Mouse (Mus musculus) heart, embryonic 10.5 days (tissue): ENCODE measurements around the gene Picalm. TPM values are rescaled to one million over a fixed set of nuclear protein-coding genes. Genes with fewer than 3 reads are reported as not detected.

Source experiments
- DNase-seq: peaks from one replicate; pipeline ENCODE4 v3.0.0-alpha.2; 2017; ENCODE audit warnings: low spot score
- H3K27ac ChIP-seq: fragments of 300-500 bp; sonication (generic); 2 replicates; pipeline ENCODE4 v1.5.1; 2016; ENCODE audit warnings: mild to moderate bottlenecking
- H3K27me3 ChIP-seq: fragments of 300-500 bp; sonication (generic); 2 replicates; pipeline ENCODE4 v1.6.1; 2016; ENCODE audit warnings: mild to moderate bottlenecking; ENCODE audit not compliant: poor library complexity, insufficient read depth, severe bottlenecking
- H3K36me3 ChIP-seq: fragments of 300-500 bp; sonication (generic); 2 replicates; pipeline ENCODE4 v1.6.1; 2016; ENCODE audit warnings: mild to moderate bottlenecking, moderate library complexity
- H3K4me1 ChIP-seq: fragments of 300-500 bp; sonication (generic); 2 replicates; pipeline ENCODE4 v1.6.1; 2016; ENCODE audit warnings: mild to moderate bottlenecking
- H3K4me3 ChIP-seq: fragments of 300-500 bp; sonication (generic); 2 replicates; pipeline ENCODE4 v1.5.1; 2016; ENCODE audit warnings: mild to moderate bottlenecking, moderate library complexity
- H3K9me3 ChIP-seq: fragments of 300-500 bp; sonication (generic); 2 replicates; pipeline ENCODE4 v1.6.1; 2016; ENCODE audit warnings: mild to moderate bottlenecking, moderate library complexity
- WGBS: fragments of 180-500 bp; shearing (Covaris S2); methylation state at CpG from one replicate; pipeline ENCODE4 v1.1.7; 2016; 5-methylcytosine and 5-hydroxymethylcytosine counted together
- polyA plus RNA-seq: library from polyadenylated mRNA; unstranded; fragments of >200 nt; fragmentation: Nextera tagmentation; extraction: Ambion mirVana; gene quantifications from 2 replicates; pipeline ENCODE4 v1.2.1, GENCODE M21; 2016

The Picalm gene
- polyA plus RNA-seq, result 29.5 and 29.8 TPM in 2 replicates

DNA sequence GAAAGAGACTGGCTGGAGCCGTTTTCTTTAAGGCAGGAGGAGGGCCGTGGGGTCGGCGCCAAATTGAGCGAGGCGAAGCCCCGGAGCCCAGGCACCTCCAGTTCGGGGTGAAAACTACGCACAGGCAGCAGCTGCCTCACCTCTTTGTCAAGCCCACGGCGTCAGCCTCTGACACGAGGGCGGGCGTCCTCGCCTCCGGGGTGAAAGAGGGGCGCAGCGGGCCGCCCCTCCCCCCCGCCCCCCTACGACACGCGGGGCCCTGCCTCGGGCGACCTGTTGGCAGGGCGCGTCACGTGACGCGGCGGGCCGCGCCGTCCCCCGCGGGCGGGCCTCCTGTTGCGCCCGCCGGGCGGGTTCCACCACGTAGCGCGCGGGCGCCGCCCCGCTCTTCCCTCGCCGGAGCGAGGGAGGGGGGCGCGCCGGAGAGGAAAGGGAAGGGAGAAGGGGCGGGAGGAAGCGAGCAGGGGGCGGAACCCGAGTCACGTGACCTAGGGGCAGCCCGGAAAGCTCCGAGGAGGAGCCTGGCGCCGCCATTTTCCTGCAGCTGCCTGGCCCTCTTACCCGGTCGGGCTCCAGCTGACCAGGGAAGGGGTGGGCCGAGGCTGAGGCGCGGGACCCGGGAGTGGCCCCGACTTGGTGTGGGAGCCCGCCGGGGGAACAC, at the start of gene Picalm:
Picalm (plus strand) TSS at position 482 of the 661 bp plus-strand sequence.
- Histone ChIP-seq H3K36me3 (no peaks in the 10 kb centered on the region), H3K9me3 (no peaks in the 10 kb centered on the region), H3K4me1 (peaks cover 10% of the 10 kb centered on the region), H3K27ac (peak within 1 kb of the TSS; percentile 98), H3K27me3 (no peaks in the 10 kb centered on the region), H3K4me3 (peak within 1 kb of the TSS; percentile 85)
- under 1% methylated on average over 64 of the region's 72 CpGs for WGBS
- peak; percentile 98 for DNase-seq

DNA sequence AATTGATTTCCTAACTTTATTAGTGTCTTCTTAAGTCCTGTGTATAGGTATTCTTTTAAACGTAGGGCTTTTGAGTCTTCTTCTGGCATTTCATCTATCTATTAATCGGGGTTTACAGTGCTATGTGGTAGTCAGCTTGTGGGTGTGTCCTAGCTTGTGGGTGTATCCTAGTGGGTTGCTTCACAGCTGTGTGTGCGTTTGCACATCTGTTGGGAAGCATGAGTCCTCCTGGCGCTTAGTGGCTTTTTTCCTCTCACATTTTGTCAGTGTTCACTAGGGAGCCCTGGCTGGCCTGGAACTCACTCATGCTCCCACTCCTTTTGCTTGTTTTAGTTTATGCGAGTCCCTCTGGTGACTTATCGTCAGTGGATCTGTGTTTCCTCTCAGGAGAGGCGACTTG, 46.2 kb upstream of the Picalm start:
- Histone ChIP-seq H3K9me3 (no peaks in the 10 kb centered on the region), H3K4me3 (no peak overlapping the region), H3K36me3 (no peaks in the 10 kb centered on the region), H3K27ac (no peak overlapping the region), H3K4me1 (peaks cover 19% of the 10 kb centered on the region), H3K27me3 (no peaks in the 10 kb centered on the region)
- DNase-seq, result no peak
- 51% methylated on average over 7 of the region's 7 CpGs for whole genome bisulfite sequencing

DNA sequence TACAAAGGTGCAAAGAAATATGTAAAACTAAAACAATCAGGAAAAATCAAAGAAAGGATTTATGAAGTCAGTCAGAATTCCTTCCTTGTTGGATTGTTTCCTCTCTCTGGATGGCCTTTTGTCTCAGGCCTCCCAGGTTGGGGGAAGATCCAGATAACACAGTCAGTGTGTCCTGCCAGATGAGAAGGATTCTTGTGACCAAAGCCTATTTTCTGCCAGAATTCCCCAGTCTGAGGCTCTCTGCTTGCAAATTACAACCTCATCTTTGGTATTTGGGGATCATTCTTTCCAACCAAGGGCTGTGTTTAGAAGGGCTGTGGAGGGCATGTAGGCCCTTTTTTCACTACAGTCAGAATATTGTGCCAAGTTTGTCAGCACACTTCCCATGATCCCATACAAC, 45.5 kb upstream of the Picalm start:
- Histone ChIP-seq H3K27ac (no peak overlapping the region), H3K4me1 (peaks cover 19% of the 10 kb centered on the region), H3K9me3 (no peaks in the 10 kb centered on the region), H3K4me3 (no peak overlapping the region), H3K27me3 (no peaks in the 10 kb centered on the region), H3K36me3 (no peaks in the 10 kb centered on the region)
- no peak for DNase-seq

DNA sequence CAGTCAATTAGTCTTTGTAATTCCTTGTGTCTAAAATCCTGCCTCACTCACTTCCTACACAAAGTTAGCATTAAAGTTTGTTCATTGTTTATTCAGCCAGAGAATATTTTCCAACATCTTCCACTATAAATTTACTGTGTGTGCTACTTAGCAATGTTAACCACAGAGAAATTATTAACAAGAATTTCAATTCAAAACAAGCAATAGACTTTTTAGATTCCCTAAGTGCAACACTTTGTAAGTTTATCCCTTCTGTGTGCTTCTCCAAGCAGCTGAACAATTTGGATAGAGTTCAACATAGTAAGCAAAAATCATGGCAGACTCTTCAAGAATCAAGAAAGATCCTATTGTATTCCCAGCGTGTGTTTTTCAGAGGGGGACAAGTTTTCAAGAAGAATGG, 44.3 kb upstream of the Picalm start:
- no peaks in the 10 kb centered on the region for H3K27me3 ChIP-seq
- no peaks in the 10 kb centered on the region for H3K9me3 ChIP-seq
- H3K36me3 ChIP-seq, result no peaks in the 10 kb centered on the region
- H3K4me3 ChIP-seq, result no peak overlapping the region
- no peak for DNase-seq
- H3K4me1 ChIP-seq, result peaks cover 12% of the 10 kb centered on the region
- H3K27ac ChIP-seq, result no peak overlapping the region
- WGBS, result 54% methylated on average over 1 of the region's 1 CpGs

DNA sequence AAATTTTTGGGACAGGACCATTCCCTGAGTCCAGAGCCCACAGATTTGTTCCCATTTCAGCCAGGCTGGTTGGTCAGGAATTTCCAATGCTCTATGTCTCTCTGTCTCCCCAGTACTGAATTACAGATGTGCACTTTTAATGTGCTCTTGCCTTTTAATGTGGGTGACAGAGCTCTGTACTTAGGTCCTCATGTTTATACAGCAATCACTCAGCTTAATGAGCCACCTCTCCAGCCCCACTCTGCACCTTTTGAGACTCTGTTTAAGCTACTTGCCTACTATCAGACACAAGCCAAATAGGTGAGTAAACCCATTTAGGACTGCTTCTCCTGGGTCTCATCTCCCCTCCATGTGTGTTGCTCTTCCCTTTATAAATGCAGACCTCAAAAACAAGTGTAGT, 43.2 kb upstream of the Picalm start:
- no peaks in the 10 kb centered on the region for H3K9me3 ChIP-seq
- H3K4me1 ChIP-seq, result peaks cover 3% of the 10 kb centered on the region; the same call in 1 of the 2 replicates
- H3K4me3 ChIP-seq, result no peak overlapping the region
- no peak overlapping the region for H3K27ac ChIP-seq
- H3K27me3 ChIP-seq, result no peaks in the 10 kb centered on the region
- DNase-seq, result no peak
- no peaks in the 10 kb centered on the region for H3K36me3 ChIP-seq

DNA sequence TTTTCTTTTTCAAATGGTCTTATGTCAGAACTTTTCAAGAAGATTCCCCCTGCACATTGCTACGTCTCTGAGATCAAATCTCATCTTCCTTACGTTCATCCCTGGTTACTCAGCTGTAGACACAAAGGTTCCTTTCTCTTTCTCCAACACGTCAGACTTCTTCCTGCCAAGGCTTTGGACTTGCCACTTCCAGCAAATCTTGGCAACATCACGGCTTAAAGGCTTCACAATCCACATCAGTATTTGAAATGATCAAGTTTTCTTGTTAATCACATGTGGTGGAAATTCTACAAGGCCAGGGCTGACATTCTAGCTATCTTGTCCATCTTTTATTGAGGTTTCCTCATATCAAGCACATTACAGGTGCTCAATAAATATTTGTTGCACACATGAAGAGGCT, 39.0 kb upstream of the Picalm start:
- Histone ChIP-seq H3K36me3 (no peaks in the 10 kb centered on the region), H3K27ac (no peak overlapping the region), H3K27me3 (no peaks in the 10 kb centered on the region), H3K4me3 (no peak overlapping the region), H3K4me1 (no peaks in the 10 kb centered on the region), H3K9me3 (no peaks in the 10 kb centered on the region)
- WGBS, result 59% methylated on average over 4 of the region's 4 CpGs
- no peak for DNase-seq

DNA sequence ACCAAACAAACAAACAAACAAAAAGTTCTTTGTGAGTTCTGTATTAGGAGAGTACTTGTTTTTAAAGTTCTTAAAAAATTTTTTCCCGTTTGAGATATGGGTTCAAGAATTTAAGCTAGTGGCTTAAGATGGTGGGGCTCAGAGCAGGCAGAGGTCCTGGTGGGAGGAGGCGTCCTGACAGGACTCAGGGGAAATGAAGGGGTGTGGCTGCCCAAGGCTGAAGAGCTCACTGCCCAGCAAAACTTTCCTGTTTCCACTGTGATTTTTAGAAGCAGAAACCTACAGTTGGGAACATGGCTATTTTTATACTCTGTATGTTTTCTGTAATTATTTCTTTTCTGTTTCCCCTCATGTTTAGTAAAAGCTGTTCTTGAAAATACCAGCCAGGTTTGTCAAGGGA, 38.3 kb upstream of the Picalm start:
- Histone ChIP-seq H3K27ac (no peak overlapping the region), H3K4me1 (no peaks in the 10 kb centered on the region), H3K27me3 (no peaks in the 10 kb centered on the region), H3K4me3 (no peak overlapping the region), H3K36me3 (no peaks in the 10 kb centered on the region), H3K9me3 (no peaks in the 10 kb centered on the region)
- DNase-seq, result no peak
- 36% methylated on average over 2 of the region's 2 CpGs for WGBS

DNA sequence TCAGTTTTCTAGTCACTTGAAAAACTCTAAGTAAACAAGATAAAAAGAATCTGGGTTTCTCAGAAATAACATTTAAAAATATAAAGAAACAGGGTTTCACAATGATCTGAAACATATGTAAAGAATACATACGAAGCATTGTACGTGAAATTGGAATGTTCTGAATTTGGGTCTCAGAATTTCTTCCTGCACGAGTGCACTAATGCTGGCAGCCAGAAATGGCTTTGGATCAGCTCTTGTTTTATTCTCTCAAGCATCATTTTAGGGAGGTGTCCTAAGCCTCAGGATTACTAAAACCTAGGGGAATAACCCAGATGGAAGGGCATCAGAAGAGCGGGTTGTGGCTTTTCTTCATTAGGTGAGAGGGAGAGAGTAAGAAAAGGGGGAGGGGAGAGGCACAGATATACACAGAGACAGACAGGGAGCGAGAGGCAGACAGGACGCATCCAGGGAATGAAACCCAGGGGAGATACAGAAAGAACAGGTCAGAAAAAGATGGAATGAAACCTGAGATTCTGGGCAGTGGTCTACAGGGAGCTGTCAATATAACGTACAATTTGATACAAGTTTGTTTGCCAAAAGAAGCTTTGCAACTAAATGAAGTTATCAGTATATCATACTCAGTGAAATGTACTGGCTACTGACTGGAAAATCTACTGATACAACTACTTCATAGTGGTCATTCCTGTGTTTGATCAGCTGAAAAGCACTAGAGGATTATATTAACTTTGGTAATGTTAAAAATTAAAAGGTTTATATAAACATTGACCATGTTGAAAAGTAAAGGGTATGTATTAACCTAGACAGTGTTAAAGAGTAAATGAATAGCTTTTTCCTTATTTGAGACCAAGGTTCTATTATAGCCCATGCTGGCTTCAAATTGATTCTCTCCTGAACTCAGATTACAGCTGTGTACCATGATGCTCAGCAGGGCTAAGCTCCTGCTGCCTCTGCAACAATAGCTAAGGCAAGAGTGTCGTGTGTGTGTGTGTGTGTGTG, 37.3 kb upstream of the Picalm start:
- no peak overlapping the region for H3K4me3 ChIP-seq
- H3K4me1 ChIP-seq, result no peaks in the 10 kb centered on the region
- H3K36me3 ChIP-seq, result no peaks in the 10 kb centered on the region
- no peaks in the 10 kb centered on the region for H3K27me3 ChIP-seq
- H3K9me3 ChIP-seq, result no peaks in the 10 kb centered on the region
- 85% methylated on average over 8 of the region's 8 CpGs for WGBS
- no peak overlapping the region for H3K27ac ChIP-seq
- no peak for DNase-seq

DNA sequence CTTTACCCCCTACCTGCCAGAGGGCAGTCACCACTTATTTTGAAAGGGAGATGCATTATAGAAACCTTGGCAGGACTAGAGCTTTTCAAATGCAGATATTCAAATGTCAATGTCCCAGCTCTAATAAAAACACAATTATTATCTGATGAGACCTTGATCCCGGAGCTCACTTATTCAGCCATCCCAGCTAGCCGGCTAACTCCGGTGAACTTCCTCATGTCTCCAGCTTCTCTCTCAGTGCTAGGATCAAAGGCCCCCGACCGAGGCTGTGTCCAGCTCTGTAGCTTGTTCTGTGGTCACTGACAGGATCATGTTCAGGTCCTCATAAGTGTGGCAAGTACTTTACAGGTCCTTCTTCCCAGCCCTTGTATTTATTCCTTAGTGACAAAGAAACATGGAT, 34.9 kb upstream of the Picalm start:
- Histone ChIP-seq H3K27me3 (no peaks in the 10 kb centered on the region), H3K36me3 (no peaks in the 10 kb centered on the region), H3K4me3 (no peak overlapping the region), H3K9me3 (no peaks in the 10 kb centered on the region), H3K4me1 (peaks cover 8% of the 10 kb centered on the region; the same call in 1 of the 2 replicates), H3K27ac (no peak overlapping the region)
- 86% methylated on average over 5 of the region's 5 CpGs for WGBS
- DNase-seq, result no peak

DNA sequence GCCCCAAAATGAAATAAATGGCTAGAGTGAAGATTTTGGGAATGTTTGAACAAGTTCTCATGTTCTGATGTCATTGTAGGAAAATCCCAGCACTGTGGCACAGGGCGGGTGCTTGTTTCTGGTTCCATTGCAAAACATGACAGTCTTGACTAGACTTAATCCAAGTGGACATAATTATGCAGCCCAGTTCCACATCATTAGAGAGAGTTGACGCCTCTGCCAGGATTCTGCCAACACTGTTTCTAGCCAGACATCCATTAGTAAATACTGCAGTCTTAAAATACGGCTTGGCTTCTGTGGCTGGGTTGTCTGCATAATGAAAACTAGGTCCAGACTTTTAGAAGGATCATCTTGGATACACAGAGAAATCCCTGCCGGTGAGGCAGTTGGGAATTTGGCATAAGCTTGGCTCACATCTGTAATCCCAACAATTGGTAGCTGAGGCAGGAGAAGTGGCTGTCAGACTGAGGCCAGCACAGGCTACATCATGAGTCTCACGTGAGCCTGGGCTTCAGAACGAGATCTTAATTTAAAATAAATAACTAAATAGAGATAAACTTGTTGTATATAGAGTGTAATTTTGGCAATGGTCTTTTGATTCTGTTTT, 34.1 kb upstream of the Picalm start:
- 83% methylated on average over 6 of the region's 6 CpGs for WGBS
- H3K4me1 ChIP-seq, result peaks cover 8% of the 10 kb centered on the region; the same call in 1 of the 2 replicates
- no peaks in the 10 kb centered on the region for H3K36me3 ChIP-seq
- no peak overlapping the region for H3K27ac ChIP-seq
- H3K4me3 ChIP-seq, result no peak overlapping the region
- no peak for DNase-seq
- H3K27me3 ChIP-seq, result no peaks in the 10 kb centered on the region
- H3K9me3 ChIP-seq, result no peaks in the 10 kb centered on the region

DNA sequence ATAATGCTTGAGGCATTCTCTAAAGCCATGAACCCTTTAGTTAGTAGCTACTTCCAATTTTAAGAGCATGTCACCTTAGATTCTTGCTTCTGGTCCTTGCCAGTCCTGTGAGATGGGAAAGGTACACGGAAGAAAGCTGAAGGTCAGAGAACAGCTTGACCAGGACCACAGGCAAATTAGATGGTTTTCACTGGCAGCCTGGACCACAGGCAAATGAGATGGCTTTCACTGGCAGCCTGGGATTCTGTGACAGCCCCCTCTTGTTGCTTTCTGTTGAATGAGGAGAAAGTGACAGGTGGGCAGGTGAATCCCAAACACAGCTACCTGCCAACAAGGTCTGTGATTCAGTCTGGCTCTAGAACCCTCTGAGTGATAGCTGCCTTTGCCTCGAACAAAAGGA, 33.4 kb upstream of the Picalm start:
- no peaks in the 10 kb centered on the region for H3K9me3 ChIP-seq
- DNase-seq, result no peak
- no peaks in the 10 kb centered on the region for H3K36me3 ChIP-seq
- no peak overlapping the region for H3K4me3 ChIP-seq
- 50% methylated on average over 2 of the region's 2 CpGs for WGBS
- H3K27ac ChIP-seq, result no peak overlapping the region
- H3K27me3 ChIP-seq, result no peaks in the 10 kb centered on the region
- H3K4me1 ChIP-seq, result peaks cover 8% of the 10 kb centered on the region; the same call in 1 of the 2 replicates

DNA sequence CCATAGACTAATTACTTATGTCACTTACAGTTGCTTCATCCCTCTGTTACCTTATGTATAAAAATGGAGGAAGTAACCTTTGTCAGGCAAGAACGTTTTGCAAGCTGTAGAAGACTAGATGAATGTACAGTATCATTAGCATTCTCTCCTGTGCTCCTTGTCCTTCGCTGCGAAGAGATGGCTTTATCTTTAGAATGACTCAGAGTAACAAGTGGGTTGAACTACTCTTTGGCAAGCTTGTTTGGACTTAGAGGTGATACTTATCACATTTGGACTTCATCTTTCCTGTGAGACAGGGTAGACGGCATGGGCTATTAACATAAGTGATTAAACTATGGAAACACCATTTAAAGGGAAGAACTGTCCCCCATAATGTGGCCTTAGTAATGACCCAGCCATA, 31.8 kb upstream of the Picalm start:
- WGBS, result 60% methylated on average over 4 of the region's 4 CpGs
- no peak for DNase-seq
- Histone ChIP-seq H3K4me3 (no peak overlapping the region), H3K27me3 (no peaks in the 10 kb centered on the region), H3K27ac (no peak overlapping the region), H3K4me1 (peaks cover 8% of the 10 kb centered on the region; the same call in 1 of the 2 replicates), H3K9me3 (no peaks in the 10 kb centered on the region), H3K36me3 (no peaks in the 10 kb centered on the region)

DNA sequence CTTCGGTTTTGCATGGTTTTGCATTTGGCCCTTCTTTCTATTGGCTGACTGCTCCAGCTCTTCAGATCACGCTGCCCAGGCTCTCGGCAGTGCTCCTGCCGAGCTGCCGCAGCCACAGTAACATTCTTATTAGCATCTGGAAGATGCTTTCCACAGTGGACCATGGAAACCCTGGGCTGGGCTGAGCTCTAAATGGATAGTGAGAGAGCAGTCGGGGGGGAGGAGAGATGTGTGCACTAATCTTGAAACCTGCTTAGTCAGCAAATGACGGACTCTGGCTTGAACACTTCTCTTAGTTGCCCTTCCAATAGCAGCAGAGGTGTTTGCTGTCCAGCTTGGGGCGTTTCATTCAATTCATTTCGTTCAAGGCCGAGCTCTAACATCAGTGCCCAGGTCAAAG, 30.8 kb upstream of the Picalm start:
- Histone ChIP-seq H3K9me3 (no peaks in the 10 kb centered on the region), H3K4me1 (peaks cover 8% of the 10 kb centered on the region; the same call in 1 of the 2 replicates), H3K27me3 (no peaks in the 10 kb centered on the region), H3K36me3 (no peaks in the 10 kb centered on the region), H3K27ac (no peak overlapping the region), H3K4me3 (no peak overlapping the region)
- WGBS, result 54% methylated on average over 10 of the region's 10 CpGs
- no peak for DNase-seq
